Mouse (Mus musculus): Measurements from ENCODE around the gene Kcnq1.

GRCm38 (mm10) chr7:143068882-143069591 lies 37.1 kb upstream of the Kcnq1 start, which contains the start of gene Tssc4:
- peak; percentile 73 for TF ChIP-seq POLR2A (IDR thresholded peaks at IDR 0.05; ENCODE audit: borderline replicate concordance, insufficient read depth, low read length)
- no peak for TF ChIP-seq CTCF (IDR thresholded peaks at IDR 0.05; ENCODE audit: borderline replicate concordance, insufficient read depth, low read depth, low read length)
